Mouse (Mus musculus) adrenal gland, postnatal 4 days (tissue): ENCODE data around the gene Gm7137. TPM values are rescaled to one million over a fixed set of nuclear protein-coding genes. Genes with fewer than 3 reads are reported as not detected.
"Not testable (repeated sequence)": the region's sequence is repeated elsewhere in the genome, so short reads cannot be mapped to it uniquely, and the experiment has no call there.

ENCODE experiments used
- DNase-seq, 2 experiments: peaks; one replicate each; pipeline ENCODE4 v3.0.0; 2021 to 2022; ENCODE audit warnings: low spot score in 2 of 2, mixed read lengths in 2 of 2
- long read RNA-seq, 2 experiments: library from polyadenylated mRNA; stranded (forward); transcript quantifications; one replicate each; pipeline ENCODE4 v2.0.0; 2021
- total RNA-seq, 2 experiments: library from RNA; stranded (reverse); gene quantifications; 2 replicates each; pipeline ENCODE4 v1.2.3; 2021

Gene Gm7137
- not detected for total RNA-seq
- long read RNA-seq, experiment 1, result 0 reads
- long read RNA-seq, experiment 2, result 0 reads

DNA sequence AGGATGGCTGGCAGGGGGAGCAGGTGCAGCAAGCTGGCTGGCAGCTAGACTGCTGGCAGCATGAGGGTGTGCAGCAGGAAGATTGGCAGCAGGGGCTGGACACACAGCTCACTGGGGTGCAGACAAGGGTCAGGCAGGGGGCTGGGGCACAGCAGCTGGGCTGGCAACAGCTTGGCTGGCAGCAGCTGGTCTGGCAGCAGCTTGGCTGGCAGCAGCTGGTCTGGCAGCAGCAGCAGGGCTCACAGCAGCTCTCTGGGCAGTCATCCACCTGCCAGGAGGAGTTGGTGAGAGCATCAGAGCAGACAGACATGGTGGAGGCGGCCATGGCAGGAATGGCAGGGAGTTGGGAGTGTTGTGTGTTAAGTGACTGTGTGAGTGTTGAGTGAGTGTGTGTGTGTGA is at the start of gene Gm7137:
Gm7137 (minus strand) TSS at position 325 of the 400 bp plus-strand sequence.
- not testable (repeated sequence) for DNase-seq

DNA sequence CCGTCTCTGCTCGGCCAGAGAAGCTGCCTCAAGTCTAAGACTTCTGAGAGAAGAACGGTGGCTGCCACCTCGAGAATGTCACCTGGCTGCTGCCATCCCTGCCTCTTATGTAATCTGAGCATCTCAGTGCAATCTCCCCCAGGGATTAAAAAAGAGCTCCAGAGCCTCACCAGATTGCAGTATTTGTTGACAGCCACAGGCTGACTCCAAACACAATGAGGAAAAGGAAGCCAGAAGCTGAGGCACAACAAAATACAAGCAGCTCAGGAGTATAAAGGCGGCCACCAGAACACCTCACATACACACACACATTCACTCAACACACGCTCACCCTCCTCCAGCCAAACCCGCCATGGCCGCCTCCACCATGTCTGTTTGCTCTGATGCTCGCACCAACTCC is 47.6 kb upstream of the Gm7137 start, which contains the start of gene Krtap10-10:
Krtap10-10 (plus strand) TSS at position 301 of the 400 bp plus-strand sequence.
- DNase-seq, result no peak

DNA sequence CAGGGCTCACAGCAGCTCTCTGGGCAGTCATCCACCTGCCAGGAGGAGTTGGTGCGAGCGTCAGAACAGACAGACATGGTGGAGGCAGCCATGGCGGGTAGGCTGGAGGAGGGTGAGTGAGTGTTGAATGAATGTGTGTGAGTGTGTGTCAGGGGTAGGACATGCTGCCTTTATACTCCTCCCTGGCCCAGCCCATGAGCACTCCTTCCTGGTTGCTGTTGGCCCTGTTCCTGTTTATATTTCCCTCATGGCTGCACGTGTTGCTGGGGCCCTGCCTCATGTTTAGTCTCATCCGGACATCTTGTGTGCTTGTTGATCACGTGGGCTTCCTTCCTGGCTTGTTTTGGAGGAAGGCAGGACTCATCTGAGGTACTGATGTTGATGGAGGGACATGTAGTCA is 39.0 kb upstream of the Gm7137 start, which contains the start of gene Krtap10-4:
Krtap10-4 (minus strand) TSS at position 145 of the 400 bp plus-strand sequence.
- DNase-seq, result no peak

DNA sequence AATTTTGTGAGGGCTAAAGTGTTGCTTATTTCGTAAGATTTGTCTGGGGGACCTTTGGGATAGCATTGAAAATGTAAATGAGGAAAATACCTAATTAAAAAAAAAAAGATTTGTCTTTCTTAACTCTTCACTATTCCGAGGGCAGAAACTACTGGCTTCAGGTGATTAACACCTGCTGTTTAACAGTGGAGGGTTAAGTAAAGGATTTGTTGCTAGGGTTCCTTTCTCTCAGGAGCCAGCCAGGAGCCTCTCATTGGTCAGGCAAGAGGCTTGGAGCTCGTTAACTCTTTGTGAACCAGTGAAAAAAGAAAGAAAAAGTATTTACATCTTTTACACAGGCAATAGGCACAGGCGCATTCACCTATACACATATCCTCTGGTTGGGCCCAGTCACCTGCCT is 31.2 kb upstream of the Gm7137 start:
- no peak for DNase-seq

DNA sequence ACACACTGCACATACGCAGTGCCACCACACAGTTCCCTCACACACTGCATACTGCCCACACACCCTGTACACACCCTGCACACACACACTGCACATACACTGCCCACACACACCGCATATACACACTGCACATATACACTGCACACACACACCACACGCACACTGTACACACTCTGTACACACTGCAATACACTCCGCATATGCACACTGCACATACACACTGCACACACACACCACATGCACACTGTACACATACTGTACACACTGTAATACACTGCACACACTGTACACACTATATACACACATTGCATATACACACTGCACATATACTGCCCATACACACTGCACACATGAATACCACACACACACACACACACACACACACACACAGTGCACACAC is 30.5 kb upstream of the Gm7137 start:
- no peak for DNase-seq

DNA sequence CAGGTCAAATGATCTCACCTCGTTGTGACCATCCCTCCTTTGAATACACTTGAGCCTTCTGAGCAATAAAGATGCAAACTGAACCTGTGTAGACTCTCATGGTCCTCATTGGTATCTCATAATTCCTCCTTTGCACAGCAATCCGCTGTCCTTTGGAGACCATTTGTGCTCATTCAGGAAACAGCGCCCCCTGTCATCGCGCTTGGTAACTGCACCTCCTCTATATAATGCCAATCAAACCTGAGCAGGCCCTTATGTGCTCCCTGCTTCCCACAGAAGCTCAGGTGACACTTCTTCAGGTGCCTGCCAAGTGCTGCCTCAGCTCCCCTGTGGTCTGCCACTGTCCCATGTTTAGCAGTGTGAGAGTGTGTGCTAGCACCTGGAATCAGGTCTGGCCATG is 27.5 kb upstream of the Gm7137 start:
- no peak for DNase-seq

DNA sequence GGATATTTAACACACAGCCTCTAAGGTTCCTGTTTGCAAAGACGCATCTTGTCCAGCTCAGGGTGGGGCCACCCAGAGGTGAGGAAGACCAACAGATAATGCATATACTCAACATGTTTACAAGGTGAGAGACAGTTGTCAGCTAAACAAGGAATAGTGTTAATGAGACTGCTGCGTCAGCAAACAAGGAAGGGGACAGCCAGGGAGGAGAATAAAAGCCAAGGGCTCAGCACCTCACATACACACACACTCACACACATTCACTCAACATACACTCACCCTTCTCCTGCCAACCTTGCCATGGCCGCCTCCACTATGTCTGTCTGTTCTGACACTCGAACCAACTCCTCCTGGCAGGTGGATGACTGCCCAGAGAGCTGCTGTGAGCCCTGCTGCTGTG is 26.4 kb upstream of the Gm7137 start, which contains the start of gene Gm2696:
Gm2696 (plus strand) TSS at position 301 of the 400 bp plus-strand sequence.
- no peak for DNase-seq

DNA sequence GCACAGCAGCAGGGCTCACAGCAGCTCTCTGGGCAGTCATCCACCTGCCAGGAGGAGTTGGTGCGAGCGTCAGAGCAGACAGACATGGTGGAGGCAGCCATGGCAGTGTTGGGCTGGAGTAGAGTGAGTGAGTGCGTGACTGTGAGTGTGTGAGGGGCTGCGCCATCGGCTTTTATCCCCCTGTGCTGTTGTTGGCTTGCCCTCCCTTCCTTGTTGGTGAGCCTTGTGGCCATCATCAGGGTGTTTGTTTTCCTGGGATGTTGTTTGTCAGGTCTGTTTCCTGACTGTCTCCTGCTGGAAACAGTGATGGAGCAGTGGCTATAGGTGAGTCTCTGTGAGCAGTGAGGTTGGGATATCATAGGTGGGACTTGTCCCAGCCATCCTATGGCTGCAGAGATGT is 23.7 kb upstream of the Gm7137 start, which contains the start of gene Gm9507:
Gm9507 (minus strand) TSS at position 101 of the 400 bp plus-strand sequence.
- DNase-seq, result no peak

DNA sequence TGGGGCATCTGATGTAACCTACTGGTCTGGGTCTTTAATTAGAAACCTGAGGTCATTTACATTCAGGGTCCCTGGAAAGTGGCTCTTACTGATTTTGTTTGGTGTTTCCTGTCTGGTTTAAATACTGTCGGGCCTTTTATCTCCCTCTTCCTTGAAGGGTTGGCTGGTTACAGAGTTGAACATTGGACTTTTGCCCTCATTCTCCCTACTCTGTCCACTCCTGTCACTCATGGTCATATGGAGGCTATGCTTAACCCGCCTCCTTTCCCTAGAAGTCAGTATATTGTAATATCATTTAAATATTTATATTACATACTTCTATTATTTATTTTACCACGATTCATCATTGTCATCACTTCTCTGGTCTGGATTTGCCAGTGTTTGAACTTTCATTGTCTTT is 16.1 kb upstream of the Gm7137 start:
- no peak for DNase-seq

DNA sequence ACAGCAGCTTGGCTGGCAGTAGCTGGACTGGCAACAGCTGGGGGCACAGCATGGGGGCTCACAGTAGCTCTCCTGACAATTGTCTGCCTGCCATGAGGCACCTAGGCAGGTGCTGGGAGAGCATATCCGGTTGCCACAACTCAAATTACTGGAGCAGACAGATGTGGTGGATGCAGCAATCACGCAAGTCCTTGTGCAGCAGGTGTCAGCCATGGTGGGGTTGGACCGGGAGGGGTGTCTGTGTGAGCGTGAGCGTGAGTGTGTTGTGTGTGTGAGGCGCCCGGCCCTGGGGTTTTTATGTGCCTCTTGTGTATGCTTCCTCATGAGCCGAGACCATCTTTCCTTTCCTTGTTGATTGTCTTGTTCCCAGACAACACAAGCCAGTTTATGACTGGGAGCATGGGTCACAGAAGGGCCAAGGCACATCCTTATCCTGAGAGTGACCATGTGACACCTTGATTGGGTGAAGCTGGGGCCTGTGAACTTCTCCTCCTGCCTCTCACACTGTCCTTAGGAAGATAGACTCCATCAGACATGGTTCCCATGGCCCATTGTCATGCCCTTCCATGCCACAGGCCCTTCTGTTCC is 11.0 kb upstream of the Gm7137 start, which contains the start of gene Gm19668:
Gm19668 (minus strand) TSS at position 213 of the 588 bp plus-strand sequence.
- DNase-seq, result no peak

DNA sequence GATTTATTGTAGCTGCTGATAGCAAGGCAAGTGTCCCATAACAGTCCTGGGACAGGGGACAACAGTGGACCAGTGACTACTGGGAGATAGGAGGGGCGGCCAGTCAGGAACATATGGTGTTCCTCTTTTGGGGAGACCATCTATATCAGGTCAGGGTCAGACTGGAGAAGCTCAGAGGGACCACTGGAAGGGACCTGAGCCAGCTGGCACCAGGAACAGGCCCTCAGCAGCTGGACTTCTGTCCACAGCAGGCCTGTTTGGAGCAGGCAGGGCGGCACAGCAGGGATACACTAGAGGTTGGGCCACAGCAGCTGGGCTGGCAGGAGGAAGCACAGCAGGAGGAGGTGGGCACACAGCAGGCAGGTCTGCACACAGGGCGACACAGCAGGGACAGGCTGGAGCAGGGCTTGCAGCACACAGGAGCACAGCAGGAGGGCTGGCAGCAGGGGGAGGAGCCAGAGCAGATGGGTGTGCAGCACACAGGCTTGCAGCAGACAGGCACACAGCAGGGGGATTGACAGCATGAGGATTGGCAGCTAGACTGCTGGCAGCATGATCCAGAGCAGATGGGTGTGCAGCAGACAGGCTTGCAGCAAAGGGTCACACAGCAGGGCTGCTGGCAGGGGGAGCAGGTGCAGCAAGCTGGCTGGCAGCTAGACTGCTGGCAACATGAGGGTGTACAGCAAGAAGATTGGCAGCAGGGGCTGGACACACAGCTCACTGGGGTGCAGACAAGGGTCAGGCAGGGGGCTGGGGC is 10.3 kb upstream of the Gm7137 start:
- not testable (repeated sequence) for DNase-seq

DNA sequence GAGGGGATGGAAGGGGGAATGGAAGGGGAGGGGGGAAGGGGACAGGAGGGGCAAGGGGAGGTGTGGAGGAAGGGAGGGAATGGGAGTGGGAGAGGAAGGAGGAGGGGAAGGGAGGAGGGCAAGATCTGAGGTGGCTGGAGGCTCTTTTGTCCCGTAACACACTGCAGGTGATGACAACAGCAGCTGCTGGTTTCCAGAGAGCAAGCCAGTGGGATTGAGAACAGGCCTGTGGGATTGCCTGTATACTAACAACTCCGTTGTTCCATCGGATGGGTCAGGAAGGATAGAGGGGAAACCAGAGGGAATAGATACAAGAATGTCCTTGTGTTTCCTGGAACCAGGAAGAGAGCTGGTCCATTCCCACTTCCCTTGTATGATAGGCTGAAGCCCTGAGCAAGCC is 9.7 kb upstream of the Gm7137 start:
- no peak for DNase-seq

DNA sequence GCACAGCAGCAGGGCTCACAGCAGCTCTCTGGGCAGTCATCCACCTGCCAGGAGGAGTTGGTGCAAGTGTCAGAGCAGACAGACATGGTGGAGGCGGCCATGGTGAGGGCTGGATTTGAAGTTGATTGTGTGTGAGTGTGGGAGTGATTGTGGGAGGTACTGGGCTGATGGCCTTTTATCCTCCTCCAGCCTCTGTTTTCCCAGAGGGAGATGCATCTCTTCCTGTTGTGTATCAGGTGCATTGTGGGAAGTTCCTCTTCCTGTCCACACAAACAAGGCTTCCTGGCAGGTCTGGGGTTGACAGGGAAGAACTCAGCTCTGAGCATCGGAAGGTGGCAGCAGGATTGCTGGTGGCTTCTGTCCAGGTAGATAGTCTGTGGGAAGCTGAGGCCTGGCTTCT is 7.0 kb upstream of the Gm7137 start, which contains the start of gene Gm9639:
Gm9639 (minus strand) TSS at position 101 of the 400 bp plus-strand sequence.
- DNase-seq, result no peak

DNA sequence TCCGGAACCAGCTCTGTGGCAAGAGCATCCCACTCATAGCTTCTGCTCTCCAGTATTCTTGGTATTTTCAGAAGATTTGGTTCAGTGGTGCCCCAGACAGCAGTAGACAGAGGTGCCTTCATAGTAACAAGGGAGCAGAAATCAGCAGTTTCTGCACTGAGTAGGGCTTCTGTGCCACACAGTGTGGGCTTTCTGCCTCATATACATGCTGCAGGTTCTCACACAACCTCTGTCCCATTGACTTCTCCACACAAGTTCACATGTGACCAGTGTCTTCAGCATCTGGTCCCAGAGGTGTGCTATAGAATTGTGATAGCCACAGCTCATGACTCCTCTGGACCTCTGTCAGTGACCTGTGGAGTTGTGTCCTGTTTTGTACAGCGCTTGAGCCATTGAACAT is 621 bp upstream of the Gm7137 start:
- no peak for DNase-seq

DNA sequence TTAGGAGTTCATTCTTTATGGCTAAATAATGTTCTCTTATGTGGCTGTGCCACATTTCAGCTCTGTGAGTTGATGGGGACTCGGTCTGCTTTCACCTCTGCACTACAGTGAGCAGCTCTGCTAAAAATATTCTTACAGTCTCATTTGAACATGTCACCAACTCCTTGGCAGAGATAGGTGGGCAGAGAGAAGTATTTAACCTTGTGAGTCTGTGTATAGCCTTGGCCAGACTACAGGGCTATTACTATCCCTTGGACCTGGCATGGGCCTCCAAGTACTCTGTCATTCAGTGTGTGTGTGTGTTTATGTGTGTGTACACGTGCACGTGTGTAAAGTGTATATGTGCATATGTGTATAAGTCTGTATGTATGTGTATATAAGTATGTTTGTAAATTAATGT is 4.6 kb downstream of the Gm7137 start:
- DNase-seq, result not testable (repeated sequence)

DNA sequence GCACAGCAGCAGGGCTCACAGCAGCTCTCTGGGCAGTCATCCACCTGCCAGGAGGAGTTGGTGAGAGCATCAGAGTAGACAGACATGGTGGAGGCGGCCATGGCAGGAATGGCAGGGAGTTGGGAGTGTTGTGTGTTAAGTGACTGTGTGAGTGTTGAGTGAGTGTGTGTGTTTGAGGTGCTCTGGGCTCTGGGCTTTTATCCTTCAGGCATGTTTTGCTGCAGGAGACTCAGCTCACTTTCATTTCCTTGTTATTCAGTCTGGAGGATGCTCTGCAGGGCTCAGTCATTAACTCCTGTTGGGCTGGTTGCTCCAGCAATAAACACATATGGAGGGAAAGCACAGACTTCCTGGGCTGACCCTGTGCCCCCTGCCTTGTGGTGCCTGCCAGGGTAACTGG is 5.6 kb downstream of the Gm7137 start, which contains the start of gene Gm3250:
Gm3250 (minus strand) TSS at position 101 of the 400 bp plus-strand sequence.
- not testable (repeated sequence) for DNase-seq

DNA sequence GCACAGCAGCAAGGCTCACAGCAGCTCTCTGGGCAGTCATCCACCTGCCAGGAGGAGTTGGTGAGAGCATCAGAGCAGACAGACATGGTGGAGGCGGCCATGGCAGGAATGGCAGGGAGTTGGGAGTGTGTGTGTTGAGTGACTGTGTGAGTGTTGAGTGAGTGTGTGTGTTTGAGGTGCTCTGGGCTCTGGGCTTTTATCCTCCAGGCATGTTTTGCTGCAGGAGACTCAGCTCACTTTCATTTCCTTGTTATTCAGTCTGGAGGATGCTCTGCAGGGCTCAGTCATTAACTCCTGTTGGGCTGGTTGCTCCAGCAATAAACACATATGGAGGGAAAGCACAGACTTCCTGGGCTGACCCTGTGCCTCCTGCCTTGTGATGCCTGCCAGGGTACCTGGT is 11.2 kb downstream of the Gm7137 start, which contains the start of gene Gm7138:
Gm7138 (minus strand) TSS at position 101 of the 400 bp plus-strand sequence.
- not testable (repeated sequence) for DNase-seq

DNA sequence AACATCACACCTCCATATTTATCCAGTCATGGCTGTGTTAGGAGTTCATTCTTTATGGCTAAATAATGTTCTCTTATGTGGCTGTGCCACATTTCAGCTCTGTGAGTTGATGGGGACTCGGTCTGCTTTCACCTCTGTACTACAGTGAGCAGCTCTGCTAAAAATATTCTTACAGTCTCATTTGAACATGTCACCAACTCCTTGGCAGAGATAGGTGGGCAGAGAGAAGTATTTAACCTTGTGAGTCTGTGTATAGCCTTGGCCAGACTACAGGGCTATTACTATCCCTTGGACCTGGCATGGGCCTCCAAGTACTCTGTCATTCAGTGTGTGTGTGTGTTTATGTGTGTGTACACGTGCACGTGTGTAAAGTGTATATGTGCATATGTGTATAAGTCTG is 15.9 kb downstream of the Gm7137 start:
- not testable (repeated sequence) for DNase-seq

DNA sequence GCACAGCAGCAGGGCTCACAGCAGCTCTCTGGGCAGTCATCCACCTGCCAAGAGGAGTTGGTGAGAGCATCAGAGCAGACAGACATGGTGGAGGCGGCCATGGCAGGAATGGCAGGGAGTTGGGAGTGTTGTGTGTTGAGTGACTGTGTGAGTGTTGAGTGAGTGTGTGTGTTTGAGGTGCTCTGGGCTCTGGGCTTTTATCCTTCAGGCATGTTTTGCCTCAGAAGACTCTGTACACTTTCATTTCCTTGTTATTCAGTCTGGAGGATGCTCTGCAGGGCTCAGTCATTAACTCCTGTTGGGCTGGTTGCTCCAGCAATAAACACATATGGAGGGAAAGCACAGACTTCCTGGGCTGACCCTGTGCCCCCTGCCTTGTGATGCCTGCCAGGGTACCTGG is 16.8 kb downstream of the Gm7137 start, which contains the start of gene Gm3238:
Gm3238 (minus strand) TSS at position 101 of the 400 bp plus-strand sequence.
- not testable (repeated sequence) for DNase-seq

DNA sequence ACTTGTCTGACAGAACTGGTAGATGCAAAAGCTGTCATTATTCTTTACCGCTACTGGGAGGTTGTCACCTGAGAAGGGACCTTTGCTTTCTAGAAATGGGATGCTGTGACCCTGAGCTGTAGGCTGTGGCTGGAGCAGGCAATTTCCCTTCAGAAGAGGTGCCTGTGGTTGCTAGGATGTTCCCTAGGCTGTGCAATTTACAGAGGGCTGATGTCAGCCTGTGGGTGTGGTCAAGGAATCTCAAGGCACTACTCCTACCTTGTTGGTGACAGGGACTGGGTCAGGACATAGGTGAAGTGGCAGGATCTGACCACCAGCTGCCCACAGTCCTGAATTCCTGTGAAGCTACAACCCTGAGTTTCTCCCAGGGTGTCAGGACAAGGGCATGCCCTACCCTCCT is 18.3 kb downstream of the Gm7137 start:
- DNase-seq, result no peak

DNA sequence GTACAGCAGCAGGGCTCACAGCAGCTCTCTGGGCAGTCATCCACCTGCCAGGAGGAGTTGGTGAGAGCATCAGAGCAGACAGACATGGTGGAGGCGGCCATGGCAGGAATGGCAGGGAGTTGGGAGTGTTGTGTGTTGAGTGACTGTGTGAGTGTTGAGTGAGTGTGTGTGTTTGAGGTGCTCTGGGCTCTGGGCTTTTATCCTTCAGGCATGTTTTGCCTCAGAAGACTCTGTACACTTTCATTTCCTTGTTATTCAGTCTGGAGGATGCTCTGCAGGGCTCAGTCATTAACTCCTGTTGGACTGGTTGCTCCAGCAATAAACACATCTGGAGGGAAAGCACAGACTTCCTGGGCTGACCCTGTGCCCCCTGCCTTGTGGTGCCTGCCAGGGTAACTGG is 28.4 kb downstream of the Gm7137 start, which contains the start of gene Gm3233:
Gm3233 (minus strand) TSS at position 101 of the 400 bp plus-strand sequence.
- not testable (repeated sequence) for DNase-seq

DNA sequence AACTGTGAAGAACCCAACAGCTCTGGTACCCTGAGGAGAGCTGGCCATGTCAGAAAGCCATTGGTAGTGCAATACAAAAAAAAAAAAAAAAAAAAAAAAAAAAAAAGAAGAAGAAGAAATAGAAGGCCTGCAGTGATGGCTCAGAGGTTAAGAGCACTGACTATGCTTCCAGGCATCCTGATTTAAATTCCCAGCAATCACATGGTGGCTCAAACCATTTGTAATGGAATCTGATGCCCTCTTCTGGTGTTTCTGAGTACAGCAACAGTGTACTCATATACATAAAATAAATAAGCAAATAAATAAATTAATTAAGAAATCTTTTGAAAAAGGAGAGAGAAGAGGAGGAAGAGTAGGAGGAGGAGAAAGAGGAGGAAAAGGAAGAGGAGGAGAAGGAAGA is 34.6 kb downstream of the Gm7137 start:
- DNase-seq, result no peak
